Mouse (Mus musculus): ENCODE measurements around the gene Prg4. TPM values are rescaled to one million over a fixed set of nuclear protein-coding genes. Genes with fewer than 3 reads are reported as not detected.

Gene Prg4
- 1.5 and 1.8 TPM in 2 replicates for polyA plus RNA-seq (2011; ENCODE audit: insufficient read depth, insufficient read length, low read depth, missing spikeins)

- no peaks in the 10 kb centered on the region for H3K36me3 ChIP-seq (ENCODE audit: control insufficient read depth, insufficient read depth, low read length, poor library complexity, severe bottlenecking)
- H3K27me3 ChIP-seq (ENCODE audit: control insufficient read depth, insufficient read depth, low read length, poor library complexity, severe bottlenecking), result no peaks in the 10 kb centered on the region
- no peak within 1 kb of the TSS for H3K9ac ChIP-seq (ENCODE audit: low read depth, poor library complexity, severe bottlenecking)
- TF ChIP-seq POLR2A (IDR thresholded peaks at IDR 0.05; ENCODE audit: insufficient read depth, low read length), result no peak
- no peak for TF ChIP-seq EP300 (IDR thresholded peaks at IDR 0.05; ENCODE audit: insufficient read depth, low read depth, low read length)
- no peak for TF ChIP-seq CTCF (IDR thresholded peaks at IDR 0.05; ENCODE audit: low read depth, low read length)
- H3K9me3 ChIP-seq (replicated peaks; ENCODE audit: control insufficient read depth, insufficient read depth, low read length, poor library complexity, severe bottlenecking), result no peaks in the 10 kb centered on the region
- no peaks in the 10 kb centered on the region for H3K4me1 ChIP-seq (ENCODE audit: control insufficient read depth, insufficient read depth, low read length)
- H3K27ac ChIP-seq (ENCODE audit: insufficient read depth, low read length), result no peak within 1 kb of the TSS
- H3K4me3 ChIP-seq (ENCODE audit: low read depth, low read length), result no peak within 1 kb of the TSS
These were observed at the start of gene Prg4 for GRCm38 (mm10) chr1:150466132-150466531. Gene Prg4, minus strand, starts transcription at chr1:150466165.

- H3K4me3 ChIP-seq (ENCODE audit: low read depth, low read length), result no peak overlapping the region
- no peak overlapping the region for H3K9ac ChIP-seq (ENCODE audit: low read depth, poor library complexity, severe bottlenecking)
- H3K27ac ChIP-seq (ENCODE audit: insufficient read depth, low read length), result no peak overlapping the region
- no peaks in the 10 kb centered on the region for H3K27me3 ChIP-seq (ENCODE audit: control insufficient read depth, insufficient read depth, low read length, poor library complexity, severe bottlenecking)
- no peaks in the 10 kb centered on the region for H3K4me1 ChIP-seq (ENCODE audit: control insufficient read depth, insufficient read depth, low read length)
- TF ChIP-seq CTCF (IDR thresholded peaks at IDR 0.05; ENCODE audit: low read depth, low read length), result no peak
- TF ChIP-seq EP300 (IDR thresholded peaks at IDR 0.05; ENCODE audit: insufficient read depth, low read depth, low read length), result no peak
- no peak for TF ChIP-seq POLR2A (IDR thresholded peaks at IDR 0.05; ENCODE audit: insufficient read depth, low read length)
- no peaks in the 10 kb centered on the region for H3K9me3 ChIP-seq (replicated peaks; ENCODE audit: control insufficient read depth, insufficient read depth, low read length, poor library complexity, severe bottlenecking)
- no peaks in the 10 kb centered on the region for H3K36me3 ChIP-seq (ENCODE audit: control insufficient read depth, insufficient read depth, low read length, poor library complexity, severe bottlenecking)
These were observed 47.1 kb upstream of the Prg4 start for GRCm38 (mm10) chr1:150513041-150513440.

- no peak for TF ChIP-seq CTCF (IDR thresholded peaks at IDR 0.05; ENCODE audit: low read depth, low read length)
- Histone ChIP-seq H3K27me3 (ENCODE audit: control insufficient read depth, insufficient read depth, low read length, poor library complexity, severe bottlenecking) (no peaks in the 10 kb centered on the region), H3K9me3 (replicated peaks; ENCODE audit: control insufficient read depth, insufficient read depth, low read length, poor library complexity, severe bottlenecking) (no peaks in the 10 kb centered on the region), H3K9ac (ENCODE audit: low read depth, poor library complexity, severe bottlenecking) (no peak overlapping the region), H3K27ac (ENCODE audit: insufficient read depth, low read length) (no peak overlapping the region), H3K36me3 (ENCODE audit: control insufficient read depth, insufficient read depth, low read length, poor library complexity, severe bottlenecking) (no peaks in the 10 kb centered on the region), H3K4me3 (ENCODE audit: low read depth, low read length) (no peak overlapping the region), H3K4me1 (ENCODE audit: control insufficient read depth, insufficient read depth, low read length) (no peaks in the 10 kb centered on the region)
These were observed 39.8 kb upstream of the Prg4 start for GRCm38 (mm10) chr1:150505794-150506193.

GRCm38 (mm10) chr1:150503321-150503720 lies 37.4 kb upstream of the Prg4 start:
- Histone ChIP-seq H3K9me3 (replicated peaks; ENCODE audit: control insufficient read depth, insufficient read depth, low read length, poor library complexity, severe bottlenecking) (peaks cover 9% of the 10 kb centered on the region), H3K4me3 (ENCODE audit: low read depth, low read length) (no peak overlapping the region), H3K27ac (ENCODE audit: insufficient read depth, low read length) (no peak overlapping the region), H3K36me3 (ENCODE audit: control insufficient read depth, insufficient read depth, low read length, poor library complexity, severe bottlenecking) (no peaks in the 10 kb centered on the region), H3K9ac (ENCODE audit: low read depth, poor library complexity, severe bottlenecking) (no peak overlapping the region), H3K4me1 (ENCODE audit: control insufficient read depth, insufficient read depth, low read length) (no peaks in the 10 kb centered on the region), H3K27me3 (ENCODE audit: control insufficient read depth, insufficient read depth, low read length, poor library complexity, severe bottlenecking) (no peaks in the 10 kb centered on the region)
- TF ChIP-seq CTCF (IDR thresholded peaks at IDR 0.05; ENCODE audit: low read depth, low read length) (no peak), EP300 (IDR thresholded peaks at IDR 0.05; ENCODE audit: insufficient read depth, low read depth, low read length) (no peak), POLR2A (IDR thresholded peaks at IDR 0.05; ENCODE audit: insufficient read depth, low read length) (no peak)

- TF ChIP-seq EP300 (IDR thresholded peaks at IDR 0.05; ENCODE audit: insufficient read depth, low read depth, low read length) (no peak), CTCF (IDR thresholded peaks at IDR 0.05; ENCODE audit: low read depth, low read length) (no peak), POLR2A (IDR thresholded peaks at IDR 0.05; ENCODE audit: insufficient read depth, low read length) (no peak)
- Histone ChIP-seq H3K36me3 (ENCODE audit: control insufficient read depth, insufficient read depth, low read length, poor library complexity, severe bottlenecking) (no peaks in the 10 kb centered on the region), H3K9me3 (replicated peaks; ENCODE audit: control insufficient read depth, insufficient read depth, low read length, poor library complexity, severe bottlenecking) (peaks cover 16% of the 10 kb centered on the region), H3K27me3 (ENCODE audit: control insufficient read depth, insufficient read depth, low read length, poor library complexity, severe bottlenecking) (no peaks in the 10 kb centered on the region), H3K27ac (ENCODE audit: insufficient read depth, low read length) (no peak overlapping the region), H3K4me1 (ENCODE audit: control insufficient read depth, insufficient read depth, low read length) (no peaks in the 10 kb centered on the region), H3K4me3 (ENCODE audit: low read depth, low read length) (no peak overlapping the region), H3K9ac (ENCODE audit: low read depth, poor library complexity, severe bottlenecking) (no peak overlapping the region)
These were observed 32.2 kb upstream of the Prg4 start for GRCm38 (mm10) chr1:150498177-150498576.

DNA sequence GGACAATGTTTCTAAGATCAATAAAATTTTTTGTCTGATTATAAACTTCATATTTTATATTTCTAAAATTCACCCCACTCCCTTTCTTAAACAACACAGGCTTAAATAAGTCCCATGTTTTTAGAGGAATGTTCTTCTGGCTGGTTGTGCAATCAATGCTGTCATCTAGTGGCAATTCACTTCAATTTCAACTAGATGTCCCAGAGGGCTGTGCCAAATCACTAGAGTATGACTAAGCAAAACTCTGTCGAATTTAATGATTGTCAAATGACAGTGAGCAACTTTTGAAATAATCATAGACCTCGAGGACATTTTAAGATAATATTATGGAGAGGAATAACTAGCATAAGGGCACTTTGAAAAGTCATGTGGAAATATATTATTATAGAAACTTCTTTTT lies 31.7 kb upstream of the Prg4 start:
- Histone ChIP-seq H3K9me3 (replicated peaks; ENCODE audit: control insufficient read depth, insufficient read depth, low read length, poor library complexity, severe bottlenecking) (peaks cover 16% of the 10 kb centered on the region), H3K27ac (ENCODE audit: insufficient read depth, low read length) (no peak overlapping the region), H3K4me1 (ENCODE audit: control insufficient read depth, insufficient read depth, low read length) (no peaks in the 10 kb centered on the region), H3K27me3 (ENCODE audit: control insufficient read depth, insufficient read depth, low read length, poor library complexity, severe bottlenecking) (no peaks in the 10 kb centered on the region), H3K36me3 (ENCODE audit: control insufficient read depth, insufficient read depth, low read length, poor library complexity, severe bottlenecking) (no peaks in the 10 kb centered on the region), H3K9ac (ENCODE audit: low read depth, poor library complexity, severe bottlenecking) (no peak overlapping the region), H3K4me3 (ENCODE audit: low read depth, low read length) (no peak overlapping the region)
- no peak for TF ChIP-seq CTCF (IDR thresholded peaks at IDR 0.05; ENCODE audit: low read depth, low read length)
- no peak for TF ChIP-seq EP300 (IDR thresholded peaks at IDR 0.05; ENCODE audit: insufficient read depth, low read depth, low read length)
- no peak for TF ChIP-seq POLR2A (IDR thresholded peaks at IDR 0.05; ENCODE audit: insufficient read depth, low read length)
